In the genomic region with DNA sequence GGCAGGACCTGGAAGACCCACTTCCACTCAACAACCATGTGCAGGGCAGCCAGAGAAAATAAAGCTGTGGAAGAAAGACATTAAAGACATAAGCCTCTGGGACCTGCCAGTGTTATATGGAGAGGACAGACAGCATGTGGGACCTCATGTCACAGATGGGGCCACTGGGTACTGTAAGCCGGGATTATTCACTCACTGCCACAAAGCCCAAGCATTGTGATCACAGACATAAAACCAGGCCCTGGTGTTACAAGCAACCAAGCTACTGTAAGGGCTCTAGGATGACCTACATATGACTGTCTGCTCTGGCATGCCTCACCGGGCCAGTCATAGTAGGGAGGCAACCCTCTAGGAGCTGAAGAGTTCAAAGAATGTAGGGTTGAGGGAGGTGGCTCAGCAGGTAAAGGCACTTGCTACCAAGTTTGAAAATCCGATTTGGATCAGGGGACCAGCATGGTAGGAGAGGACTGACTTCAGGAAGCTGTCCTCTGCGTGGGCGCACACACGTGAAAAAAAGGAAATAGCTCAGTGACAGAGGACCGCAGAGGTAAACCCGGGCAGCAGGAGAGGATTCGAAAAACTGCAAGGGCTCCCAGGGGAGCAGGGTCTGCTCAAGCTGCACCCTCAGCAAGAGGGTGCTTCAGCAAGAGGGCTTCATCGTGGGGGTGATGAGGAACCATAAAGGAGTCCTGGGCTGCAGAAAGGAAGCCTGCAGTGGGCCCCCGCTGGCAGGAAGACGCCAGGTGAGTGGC, we compare ENCODE assay signal across 8 mouse cellular contexts. TPM values are rescaled to one million over a fixed set of nuclear protein-coding genes. Genes with fewer than 3 reads are reported as not detected.
DNase-seq lines count a peak whose midpoint lies in the region; ATAC-seq and TF ChIP-seq lines count a peak whose summit lies in the region.

No protein-coding gene starts in this region.

- H3K9ac ChIP-seq in kidney, embryonic 16.5 days (replicated peaks; ENCODE audit: low read length) = peak overlapping the region; percentile 85
- H3K9ac ChIP-seq in ES-E14 (ENCODE audit: insufficient read depth, low read depth, low read length, poor library complexity, severe bottlenecking) = peak overlapping the region; percentile 94
- H3K9ac ChIP-seq in limb, embryonic 14.5 days (ENCODE audit: low read depth, low read length, severe bottlenecking) = peak overlapping the region; percentile 85

- H3K9me3 ChIP-seq in kidney, embryonic 16.5 days (ENCODE audit: low read length) = no peaks in the 10 kb centered on the region
- H3K9me3 ChIP-seq in ES-E14 (ENCODE audit: control insufficient read depth, insufficient read depth, low read depth, low read length) = no peaks in the 10 kb centered on the region
- no peaks in the 10 kb centered on the region for H3K9me3 ChIP-seq in erythroblast, embryonic 14.5 days (ENCODE audit: control insufficient read depth, low read length)
- H3K9me3 ChIP-seq in limb, embryonic 14.5 days (ENCODE audit: control insufficient read depth, low read length) = no peaks in the 10 kb centered on the region

- peak overlapping the region; percentile 76 for H3K4me3 ChIP-seq in kidney, embryonic 16.5 days (ENCODE audit: low read length)
- peak overlapping the region; percentile 93 to 99 for H3K4me3 ChIP-seq in ES-E14 (ENCODE audit: insufficient read depth in 1 of 2, low read depth in 1 of 2, low read length in 2 of 2, poor library complexity in 1 of 2, severe bottlenecking in 1 of 2)
- peak overlapping the region; percentile 91 for H3K4me3 ChIP-seq in erythroblast, embryonic 14.5 days (replicated peaks)
- H3K4me3 ChIP-seq in limb, embryonic 14.5 days (replicated peaks; ENCODE audit: low read length) = peak overlapping the region; percentile 94
- peak overlapping the region; percentile 98 for H3K4me3 ChIP-seq in small intestine, adult 2 months (ENCODE audit: low read depth, low read length)

- 11% methylated on average over 12 of the region's 12 CpGs for WGBS in kidney, embryonic 16.5 days
- 15% methylated on average over 12 of the region's 12 CpGs for WGBS in limb, embryonic 14.5 days
- 3% methylated on average over 12 of the region's 12 CpGs for WGBS in small intestine, adult 2 months

- TF ChIP-seq POLR2A in limb, embryonic 14.5 days (IDR thresholded peaks at IDR 0.05; ENCODE audit: borderline replicate concordance, extremely low read depth, insufficient read depth, insufficient read length) = no peak
- TF ChIP-seq POLR2A in small intestine, adult 2 months (IDR thresholded peaks at IDR 0.05; ENCODE audit: low read depth, low read length) = no peak

- TF ChIP-seq CTCF in small intestine, adult 2 months (IDR thresholded peaks at IDR 0.05; ENCODE audit: extremely low read depth, insufficient read length, insufficient replicate concordance, low read depth, low read length) = no peak

- 0 out of 2 replicates have a peak, but pooled peaks have one; percentile 0 for ATAC-seq in kidney, embryonic 16.5 days (ENCODE audit: low FRiP score, low TSS enrichment)
- no peak for ATAC-seq in limb, embryonic 14.5 days (ENCODE audit: low FRiP score, low read depth)

- in situ Hi-C loops in ES-E14 (cut with MboI; ENCODE audit: low sequenced_read_pairs in 2 of 2, unreplicated experiment in 2 of 2) = no loop called here

- peak overlapping the region; percentile 6; the same call in 1 of the 2 replicates for H3K27ac ChIP-seq in kidney, embryonic 16.5 days (ENCODE audit: low read length)
- H3K27ac ChIP-seq in ES-E14 (ENCODE audit: insufficient read depth, low read depth, low read length, poor library complexity, severe bottlenecking) = no peak overlapping the region
- no peak overlapping the region for H3K27ac ChIP-seq in limb, embryonic 14.5 days (replicated peaks; ENCODE audit: low read depth, low read length)
- H3K27ac ChIP-seq in small intestine, adult 2 months (ENCODE audit: insufficient read depth, low read depth, low read length) = peak overlapping the region; percentile 66

- no peak for DNase-seq in kidney, adult 11 months
- DNase-seq in ES-E14 (ENCODE audit: low read depth, low spot score) = no peak
- DNase-seq in limb, embryonic 14.5 days (ENCODE audit: low spot score) = no peak
- DNase-seq in adrenal gland, adult 8-10 months = no peak
- DNase-seq in testis, postnatal 14 days (ENCODE audit: low spot score) = no peak

- peaks cover 33% of the 10 kb centered on the region for H3K4me1 ChIP-seq in kidney, embryonic 16.5 days (ENCODE audit: insufficient read depth, low read length)
- H3K4me1 ChIP-seq in ES-E14 (ENCODE audit: control insufficient read depth in 2 of 2, insufficient read depth in 2 of 2, low read length in 2 of 2, poor library complexity in 1 of 2) = peaks cover 2 to 15% of the 10 kb centered on the region in 2 experiments; a peak in 3 of 4 replicates
- peaks cover 67% of the 10 kb centered on the region for H3K4me1 ChIP-seq in erythroblast, embryonic 14.5 days (ENCODE audit: control insufficient read depth)
- peaks cover 16% of the 10 kb centered on the region for H3K4me1 ChIP-seq in limb, embryonic 14.5 days (ENCODE audit: control insufficient read depth, insufficient read depth, low read length)
- H3K4me1 ChIP-seq in small intestine, adult 2 months (ENCODE audit: control insufficient read depth, insufficient read depth, insufficient read length, low read length) = peaks cover 37% of the 10 kb centered on the region

- H3K27me3 ChIP-seq in kidney, embryonic 16.5 days (ENCODE audit: insufficient read depth, low read length) = no peaks in the 10 kb centered on the region
- no peaks in the 10 kb centered on the region for H3K27me3 ChIP-seq in erythroblast, embryonic 14.5 days (ENCODE audit: control insufficient read depth)
- H3K27me3 ChIP-seq in limb, embryonic 14.5 days (ENCODE audit: control insufficient read depth, insufficient read depth, low read length) = no peaks in the 10 kb centered on the region
- H3K27me3 ChIP-seq in small intestine, adult 2 months (ENCODE audit: control insufficient read depth, insufficient read depth, low read length) = no peaks in the 10 kb centered on the region

- 0 out of 2 replicates have a peak, but pooled peaks cover 8% of the 10 kb centered on the region for H3K36me3 ChIP-seq in kidney, embryonic 16.5 days (ENCODE audit: insufficient read depth, low read length)
- H3K36me3 ChIP-seq in ES-E14 (ENCODE audit: control insufficient read depth, insufficient read depth, low read length, poor library complexity, severe bottlenecking) = no peaks in the 10 kb centered on the region; the same call in 1 of the 2 replicates
- peaks cover 35% of the 10 kb centered on the region for H3K36me3 ChIP-seq in erythroblast, embryonic 14.5 days (ENCODE audit: control insufficient read depth)
- H3K36me3 ChIP-seq in limb, embryonic 14.5 days (ENCODE audit: control insufficient read depth, insufficient read depth, low read length) = peaks cover 22% of the 10 kb centered on the region
- H3K36me3 ChIP-seq in small intestine, adult 2 months (ENCODE audit: control insufficient read depth, insufficient read depth, low read length) = peaks cover 17% of the 10 kb centered on the region; the same call in 1 of the 2 replicates

- H3K4me2 ChIP-seq in kidney, embryonic 16.5 days (replicated peaks; ENCODE audit: low read depth, low read length) = peak overlapping the region; percentile 98
- H3K4me2 ChIP-seq in limb, embryonic 14.5 days (replicated peaks; ENCODE audit: low read depth, low read length, severe bottlenecking) = peak overlapping the region; percentile 97

TF ChIP-seq in ES-E14, 5 proteins besides CTCF, POLR2A, EP300 and RAD21 (continues in another document):
- TF ChIP-seq HCFC1 (IDR thresholded peaks at IDR 0.05; ENCODE audit: borderline replicate concordance, insufficient read depth, low read length) = no peak

RNA-seq across cellular contexts. Expression of gene Abhd17a, which starts 0.8 kb away (rescaled TPM):
- 86.5 and 89.2 TPM in 2 replicates for polyA plus RNA-seq in kidney, embryonic 16.5 days (2015; fragmentation: Nextera tagmentation; extraction: Ambion mirVana)
- total RNA-seq in ES-E14 (2012; rRNA removed) = 67.9 and 68.7 TPM in 2 replicates
- polyA plus RNA-seq in erythroblast, embryonic 14.5 days (2012) = 103 and 117 TPM in 2 replicates
- polyA plus RNA-seq in limb, embryonic 14.5 days (2012; rRNA removed) = 116 and 173 TPM in 2 replicates
- polyA plus RNA-seq in limb, embryonic 14.5 days (2014; fragmentation: Nextera tagmentation; extraction: Ambion mirVana) = 129 and 132 TPM in 2 replicates
- 381 and 644 TPM in 2 replicates for polyA plus RNA-seq in small intestine, adult 2 months (2012; rRNA removed)
- total RNA-seq in adrenal gland, adult 8-10 months (2022) = 100 to 1,000 TPM in 1 of 4 experiments, 10 to 100 TPM in 3; 97.0 to 101 (median 97.8) TPM

RNA-seq across cellular contexts. Expression of gene Klf16, which starts 12.2 kb away (rescaled TPM):
- 10.4 and 11.6 TPM in 2 replicates for polyA plus RNA-seq in kidney, embryonic 16.5 days (2015; fragmentation: Nextera tagmentation; extraction: Ambion mirVana)
- total RNA-seq in ES-E14 (2012; rRNA removed) = 20.8 and 23.5 TPM in 2 replicates
- polyA plus RNA-seq in erythroblast, embryonic 14.5 days (2012) = 19.9 and 21.2 TPM in 2 replicates
- 18.9 and 26.9 TPM in 2 replicates for polyA plus RNA-seq in limb, embryonic 14.5 days (2012; rRNA removed)
- 11.0 and 11.5 TPM in 2 replicates for polyA plus RNA-seq in limb, embryonic 14.5 days (2014; fragmentation: Nextera tagmentation; extraction: Ambion mirVana)
- polyA plus RNA-seq in small intestine, adult 2 months (2012; rRNA removed) = 18.4 and 33.2 TPM in 2 replicates
- total RNA-seq in adrenal gland, adult 8-10 months (2022) = 10 to 100 TPM; 12.7 to 15.4 (median 14.6) TPM

RNA-seq across cellular contexts. Expression of gene Scamp4, which starts 13.4 kb away (rescaled TPM):
- polyA plus RNA-seq in kidney, embryonic 16.5 days (2015; fragmentation: Nextera tagmentation; extraction: Ambion mirVana) = 113 and 117 TPM in 2 replicates
- 54.8 and 83.8 TPM in 2 replicates for total RNA-seq in ES-E14 (2012; rRNA removed)
- 6.8 and 7.3 TPM in 2 replicates for polyA plus RNA-seq in erythroblast, embryonic 14.5 days (2012)
- 83.1 and 107 TPM in 2 replicates for polyA plus RNA-seq in limb, embryonic 14.5 days (2012; rRNA removed)
- 91.4 and 104 TPM in 2 replicates for polyA plus RNA-seq in limb, embryonic 14.5 days (2014; fragmentation: Nextera tagmentation; extraction: Ambion mirVana)
- polyA plus RNA-seq in small intestine, adult 2 months (2012; rRNA removed) = 84.0 and 130 TPM in 2 replicates
- total RNA-seq in adrenal gland, adult 8-10 months (2022) = 10 to 100 TPM; 58.7 to 79.9 (median 70.3) TPM

RNA-seq across cellular contexts. Expression of gene Adat3, which starts 13.4 kb away (rescaled TPM):
- polyA plus RNA-seq in kidney, embryonic 16.5 days (2015; fragmentation: Nextera tagmentation; extraction: Ambion mirVana) = 8.7 and 10.4 TPM in 2 replicates
- 12.2 and 12.7 TPM in 2 replicates for total RNA-seq in ES-E14 (2012; rRNA removed)
- polyA plus RNA-seq in erythroblast, embryonic 14.5 days (2012) = 4.1 and 6.2 TPM in 2 replicates
- 16.8 and 29.2 TPM in 2 replicates for polyA plus RNA-seq in limb, embryonic 14.5 days (2012; rRNA removed)
- polyA plus RNA-seq in limb, embryonic 14.5 days (2014; fragmentation: Nextera tagmentation; extraction: Ambion mirVana) = 5.6 and 6.4 TPM in 2 replicates
- 18.2 and 23.9 TPM in 2 replicates for polyA plus RNA-seq in small intestine, adult 2 months (2012; rRNA removed)
- total RNA-seq in adrenal gland, adult 8-10 months (2022) = 1 to 10 TPM; 1.8 to 4.7 (median 2.9) TPM

RNA-seq across cellular contexts. Expression of gene Gm49322, which starts 16.5 kb away (rescaled TPM):
- 4.2 and 4.8 TPM in 2 replicates for polyA plus RNA-seq in kidney, embryonic 16.5 days (2015; fragmentation: Nextera tagmentation; extraction: Ambion mirVana)
- 8.4 and 9.7 TPM in 2 replicates for total RNA-seq in ES-E14 (2012; rRNA removed)
- 0.07 and 0.12 TPM in 2 replicates for polyA plus RNA-seq in erythroblast, embryonic 14.5 days (2012)
- 5.6 and 6.2 TPM in 2 replicates for polyA plus RNA-seq in limb, embryonic 14.5 days (2012; rRNA removed)
- 2.2 and 2.8 TPM in 2 replicates for polyA plus RNA-seq in limb, embryonic 14.5 days (2014; fragmentation: Nextera tagmentation; extraction: Ambion mirVana)
- 1.3 and 2.2 TPM in 2 replicates for polyA plus RNA-seq in small intestine, adult 2 months (2012; rRNA removed)
- total RNA-seq in adrenal gland, adult 8-10 months (2022) = 1 to 10 TPM; 1.0 to 4.8 (median 3.5) TPM

Comparison
In these comparisons a context has a peak if more than half of its experiments do, and no peak if none do; other contexts are left out.
1. H3K27ac ChIP-seq: peak in kidney, embryonic 16.5 days (single experiment) and small intestine, adult 2 months (single experiment); none in ES-E14 (single experiment) and limb, embryonic 14.5 days (single experiment).
2. RNA of gene Scamp4, which starts 13.4 kb away (polyA plus RNA-seq): 84.0 to 130 TPM in small intestine, adult 2 months, 113 to 117 TPM in kidney, embryonic 16.5 days and 83.1 to 107 TPM in limb, embryonic 14.5 days; 6.8 to 7.3 TPM in erythroblast, embryonic 14.5 days; every median in the first group is over 10 times any median in the second.
3. Peak in every context shown above with its lines, with median percentiles within 50 percentile points of each other: H3K4me3 ChIP-seq and H3K9ac ChIP-seq.